Mouse (Mus musculus) spleen, postnatal 36 days (tissue): ENCODE data around the gene Wnt4.

Source experiments
- DNase-seq, 2 experiments: peaks; one replicate each; pipeline ENCODE4 v3.0.0; 2022; ENCODE audit warnings: low spot score in 2 of 2, mixed read lengths in 1 of 2

Wnt4 gene

DNA sequence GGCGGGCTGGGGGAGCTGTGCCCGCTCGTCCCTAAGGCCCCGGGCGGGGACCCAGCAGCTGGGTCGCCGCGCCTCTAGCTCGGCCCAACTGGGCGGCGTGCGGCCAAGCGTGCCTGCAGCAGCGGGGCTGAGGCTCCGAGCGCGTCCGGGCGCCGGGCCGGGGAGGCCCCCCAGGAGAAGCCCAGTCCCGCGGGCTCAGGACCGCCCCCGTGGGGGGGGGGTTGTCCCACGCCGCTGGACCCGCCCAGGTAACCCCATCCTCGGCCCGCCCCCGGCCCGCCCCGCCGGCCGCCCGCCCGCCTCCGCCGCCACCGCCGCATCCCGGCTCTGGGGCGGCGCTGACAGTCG, at the start of gene Wnt4:
Gene Wnt4, plus strand, starts transcription at position 324 of the 348 bp plus-strand sequence.
- DNase-seq = no peak

DNA sequence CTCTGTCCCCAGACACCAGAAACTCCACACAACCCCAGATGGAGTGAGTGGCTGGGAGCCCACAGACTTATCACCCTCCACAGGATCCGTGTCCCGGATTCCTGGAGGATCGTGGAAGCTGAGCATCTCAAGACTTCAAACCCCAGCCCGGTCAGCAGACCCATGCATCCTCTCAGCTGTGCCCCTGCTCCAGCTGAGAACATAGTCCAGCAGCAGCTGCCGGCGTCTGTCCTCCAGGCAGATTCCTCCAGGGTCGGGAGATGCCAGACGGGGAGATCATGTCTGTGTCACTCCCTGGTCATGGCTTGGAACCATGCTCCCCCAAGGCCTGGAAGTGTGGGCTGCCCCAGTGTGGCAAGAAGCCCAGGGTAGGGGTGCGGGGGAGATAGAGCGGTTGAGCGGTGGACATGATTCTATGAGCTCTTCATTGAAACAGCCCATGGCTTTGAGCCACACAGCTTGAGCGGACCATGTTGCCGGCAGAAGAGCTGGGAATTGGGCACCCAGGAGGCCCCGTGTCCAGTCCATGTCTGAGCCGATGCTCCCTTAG, 48.6 kb upstream of the Wnt4 start:
- DNase-seq = peak in 1 of 2 experiments; percentile 21

DNA sequence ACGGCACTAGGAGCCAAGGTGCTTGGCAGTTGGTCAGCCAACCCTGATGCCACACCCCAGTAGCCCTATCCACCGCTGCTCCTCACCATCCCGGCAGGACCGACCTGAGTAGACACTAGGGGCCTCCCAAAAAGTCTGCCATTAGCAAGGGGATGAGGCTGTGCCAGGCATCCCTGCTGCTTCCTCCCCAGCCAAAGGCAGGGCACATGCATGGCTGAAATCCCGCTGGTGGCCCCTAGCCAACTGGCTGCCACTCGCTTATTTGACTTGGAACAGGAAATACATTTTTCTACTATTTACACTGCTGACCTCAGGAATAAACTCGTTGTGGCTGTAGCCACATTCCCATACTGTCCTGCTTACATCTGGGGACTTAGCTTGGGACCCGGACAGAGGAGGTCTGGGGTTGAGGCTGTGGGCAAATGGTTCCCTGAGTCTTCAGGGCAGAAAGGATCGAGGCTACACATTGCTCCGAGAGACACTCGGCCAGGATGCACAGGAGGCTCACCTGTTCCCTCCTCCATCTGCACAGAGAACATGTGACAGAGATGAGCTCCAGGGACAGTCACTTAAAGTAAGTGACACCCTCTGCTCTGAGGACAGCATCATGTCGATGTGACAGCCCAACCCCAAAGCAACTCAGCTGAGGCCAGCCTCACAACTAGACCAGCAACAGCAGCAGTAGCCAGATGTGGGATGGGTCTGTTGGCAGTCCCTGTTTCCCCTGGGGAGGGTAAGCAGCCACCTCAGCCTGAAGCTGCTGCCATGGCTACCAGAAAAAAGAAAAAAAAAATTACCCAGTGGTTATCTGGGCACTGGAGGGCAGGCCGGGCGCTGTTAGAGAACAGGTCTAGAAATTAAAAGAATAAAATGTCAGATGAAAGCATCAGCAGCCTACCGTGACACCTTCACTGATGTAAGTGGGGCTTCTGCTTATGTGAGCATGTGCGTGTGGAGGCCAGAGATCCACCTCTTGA, 45.5 kb upstream of the Wnt4 start:
- no peak for DNase-seq

DNA sequence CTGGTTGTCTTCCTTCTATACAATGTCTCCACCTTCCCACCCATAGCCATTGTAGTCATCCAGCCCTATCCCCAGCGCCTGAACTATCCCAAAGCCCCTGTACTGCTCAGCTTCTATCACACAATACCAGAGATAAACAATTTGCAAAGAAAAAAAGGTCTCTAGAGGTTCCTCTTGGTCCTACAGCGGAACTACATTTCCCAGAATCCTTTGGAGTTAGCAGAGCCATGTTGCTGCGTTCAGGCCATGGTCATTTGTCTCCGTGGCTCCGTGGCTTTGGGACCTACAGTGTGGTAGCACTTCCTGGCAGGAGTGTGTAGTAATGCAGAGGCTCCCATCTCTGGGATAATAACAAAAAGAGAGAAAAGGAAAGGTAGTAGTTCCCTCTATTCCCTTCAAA, 43.7 kb upstream of the Wnt4 start:
- no peak for DNase-seq

DNA sequence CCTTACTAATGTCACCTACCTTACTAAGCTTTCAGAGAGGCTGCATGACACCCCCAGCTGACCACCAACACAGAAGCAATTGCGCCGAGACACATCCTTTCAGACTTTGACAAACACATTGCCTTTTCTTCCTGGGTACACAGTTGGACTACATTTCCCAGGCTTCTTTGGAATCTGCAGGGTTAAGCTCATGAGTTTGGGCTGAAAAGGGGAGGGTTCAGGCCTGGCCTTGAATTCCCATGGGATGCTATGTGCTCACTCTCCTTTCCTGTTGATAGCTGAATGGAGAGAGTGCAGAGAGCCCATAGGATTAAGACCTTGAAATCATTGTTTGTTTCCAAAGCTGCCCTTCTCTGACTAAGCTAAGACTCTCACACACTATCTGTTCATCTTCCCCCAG, 42.8 kb upstream of the Wnt4 start:
- no peak for DNase-seq

DNA sequence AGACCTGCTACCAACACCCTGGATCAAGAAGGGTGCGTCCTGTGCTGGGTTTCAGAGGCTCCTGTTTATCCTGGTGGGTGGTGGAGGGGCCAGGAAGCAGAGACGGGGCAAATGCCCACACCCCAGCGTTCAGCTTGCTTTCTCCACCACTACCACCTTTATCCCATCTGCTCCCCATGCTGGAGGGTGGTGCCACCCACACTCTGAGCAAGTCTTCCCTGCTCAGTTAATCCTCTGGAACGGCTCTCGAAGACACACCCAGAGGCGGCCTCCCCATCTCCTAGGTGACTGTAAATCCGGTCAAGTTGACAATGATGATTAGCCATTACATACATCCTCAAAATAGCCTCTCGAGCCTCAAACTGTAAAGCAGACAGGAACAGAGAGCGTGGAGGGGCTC, 41.9 kb upstream of the Wnt4 start:
- DNase-seq = no peak

DNA sequence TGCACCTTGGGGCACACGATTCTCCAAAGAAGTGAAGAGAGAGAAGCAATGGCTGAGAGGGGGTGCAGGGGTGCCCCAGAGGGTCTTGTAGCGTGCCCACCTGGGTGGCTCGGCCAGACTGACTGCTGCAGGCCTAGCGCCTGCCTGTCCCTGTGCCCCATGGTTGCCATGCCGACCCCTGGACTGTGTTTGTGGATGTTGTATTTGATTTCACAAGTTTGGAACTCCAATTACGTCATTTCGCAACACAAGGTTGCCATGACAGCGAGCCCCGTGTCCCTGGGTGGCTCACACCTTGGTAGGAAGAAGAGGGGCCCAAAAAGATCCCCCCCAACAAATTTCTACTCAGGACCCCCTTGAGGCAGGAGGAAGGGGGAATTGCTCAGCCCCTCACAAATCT, 32.4 kb upstream of the Wnt4 start:
- no peak for DNase-seq

DNA sequence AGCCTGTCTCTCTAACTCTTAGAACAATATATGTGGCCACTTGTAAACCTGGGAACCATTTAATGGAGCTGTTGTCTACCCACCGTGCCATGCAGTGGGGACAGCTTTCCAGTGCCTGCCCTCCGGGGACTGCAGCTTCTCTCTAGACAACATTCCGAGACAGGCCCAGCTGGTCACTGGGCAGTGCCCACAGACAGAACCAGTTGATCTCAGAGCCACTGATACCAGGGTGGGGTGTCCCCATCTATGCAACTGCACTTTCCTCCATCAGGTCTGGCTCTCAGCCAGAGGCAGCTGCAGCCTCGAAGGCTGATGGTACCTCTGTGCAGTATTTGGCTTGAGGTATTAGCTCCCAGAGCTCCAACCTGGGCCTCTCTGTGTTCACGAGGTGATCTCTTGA, 27.0 kb upstream of the Wnt4 start:
- no peak for DNase-seq

DNA sequence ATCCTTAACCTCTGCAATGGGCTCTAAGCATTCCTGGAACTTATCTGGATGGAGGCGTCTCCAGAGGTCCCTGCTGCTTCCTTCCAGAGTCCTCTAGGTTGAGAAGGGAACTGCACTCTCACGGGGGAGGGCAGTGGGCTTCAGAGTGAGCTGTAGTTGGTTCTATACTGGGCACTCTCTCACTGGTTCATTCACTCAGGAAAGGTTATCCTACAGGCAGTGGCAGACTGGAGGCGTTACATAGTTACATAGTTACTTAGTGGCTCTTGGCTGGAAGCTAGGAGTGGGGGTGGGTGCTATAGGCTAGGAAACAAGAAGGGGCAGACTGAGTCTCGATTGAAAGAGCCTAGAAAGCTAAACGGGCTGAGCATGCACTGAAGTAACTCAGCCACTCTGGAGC, 26.4 kb upstream of the Wnt4 start:
- DNase-seq = no peak

DNA sequence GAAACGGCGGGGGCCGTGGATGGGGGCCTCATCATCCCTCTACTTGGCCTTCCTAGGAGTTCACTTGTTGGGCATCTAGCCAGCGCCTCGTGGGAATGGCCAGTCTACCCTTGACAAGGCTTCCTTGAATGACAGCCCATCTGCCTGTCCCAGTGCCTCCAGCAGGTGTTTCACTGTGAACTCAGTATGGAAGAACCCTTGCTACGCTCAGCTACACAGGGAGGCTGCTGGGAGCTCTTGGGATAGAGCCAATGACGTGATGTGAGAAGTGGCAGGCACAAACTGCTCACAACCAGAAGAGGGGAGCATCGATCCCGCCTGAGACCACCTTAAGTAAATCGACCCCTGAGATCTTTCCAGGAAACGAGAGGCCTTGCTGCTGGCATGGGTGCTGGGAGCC, 23.7 kb upstream of the Wnt4 start:
- DNase-seq = no peak

DNA sequence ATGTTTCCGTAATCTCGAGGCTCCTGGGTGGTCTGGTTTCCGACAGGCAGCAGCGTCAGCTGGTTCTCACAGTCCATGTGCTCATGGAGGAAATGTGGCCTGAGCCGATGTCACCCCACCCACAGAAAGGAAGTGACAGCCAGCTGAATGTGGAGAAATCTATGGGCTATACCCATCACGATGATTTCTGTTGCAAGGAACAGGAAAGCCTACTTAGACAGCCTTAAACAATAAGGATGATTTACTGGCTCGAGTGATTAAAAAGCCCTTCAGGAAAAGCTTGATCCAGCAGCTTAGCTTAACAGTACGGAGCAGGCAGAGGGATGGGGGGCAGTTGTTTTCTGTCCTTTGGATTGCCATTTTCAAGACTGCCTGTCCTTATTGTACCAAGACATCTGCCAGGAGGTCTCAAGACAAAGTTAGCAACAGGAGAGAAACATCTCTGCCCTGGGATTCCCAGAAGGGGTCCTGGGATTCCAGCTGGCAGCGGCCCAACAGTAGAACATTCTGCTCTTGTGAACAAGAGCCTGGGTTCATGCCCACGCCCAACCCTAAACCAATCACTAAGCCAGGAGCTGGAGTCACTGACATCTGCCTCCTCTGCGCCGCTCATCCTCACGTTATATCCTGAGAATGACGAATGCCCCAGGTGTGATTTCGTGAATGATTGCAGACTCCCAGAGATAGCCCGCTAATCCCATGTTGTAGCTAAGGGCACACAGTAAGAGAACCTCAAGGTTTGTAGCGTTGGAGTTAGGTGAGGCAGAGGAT, 22.9 kb upstream of the Wnt4 start:
- no peak for DNase-seq

DNA sequence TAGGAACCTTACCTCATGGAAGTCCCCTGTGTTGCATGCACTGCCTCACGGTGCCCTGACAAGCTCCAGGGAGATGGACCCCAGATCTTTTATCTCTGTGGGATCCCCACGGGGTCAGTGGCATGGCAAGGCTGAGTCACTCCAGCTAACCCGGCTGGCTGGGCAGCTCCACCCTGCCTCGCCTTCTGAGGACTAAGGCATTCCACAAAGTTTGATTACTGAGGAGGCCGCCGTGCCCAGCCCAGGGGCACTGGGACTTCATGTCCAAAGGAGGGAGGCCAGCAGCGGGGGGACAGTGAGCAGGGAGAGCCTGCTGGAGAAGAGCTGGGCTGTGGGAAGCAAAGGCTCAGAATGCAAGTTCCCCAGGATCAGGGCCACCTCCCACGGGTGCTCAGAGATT, 21.7 kb upstream of the Wnt4 start:
- DNase-seq = no peak

DNA sequence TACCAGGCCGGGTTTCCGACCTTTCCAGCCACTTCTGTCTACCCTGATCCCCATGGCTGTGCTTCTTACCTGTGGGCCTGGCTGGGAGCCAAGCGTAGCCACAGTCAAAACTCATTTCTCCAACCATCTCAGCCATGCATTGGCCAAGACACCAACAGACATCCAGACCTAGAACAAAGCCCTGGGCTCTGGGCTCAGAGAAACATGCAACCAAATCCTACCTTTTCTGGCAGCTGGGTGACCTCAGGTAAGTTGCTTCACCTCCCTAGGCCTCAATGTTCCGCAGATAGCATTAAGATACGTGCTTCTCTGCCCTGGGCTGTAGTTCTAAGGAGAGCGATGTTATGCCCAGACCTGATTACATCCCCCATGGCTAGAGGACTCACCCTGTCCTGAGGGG, 15.5 kb upstream of the Wnt4 start:
- DNase-seq = no peak

DNA sequence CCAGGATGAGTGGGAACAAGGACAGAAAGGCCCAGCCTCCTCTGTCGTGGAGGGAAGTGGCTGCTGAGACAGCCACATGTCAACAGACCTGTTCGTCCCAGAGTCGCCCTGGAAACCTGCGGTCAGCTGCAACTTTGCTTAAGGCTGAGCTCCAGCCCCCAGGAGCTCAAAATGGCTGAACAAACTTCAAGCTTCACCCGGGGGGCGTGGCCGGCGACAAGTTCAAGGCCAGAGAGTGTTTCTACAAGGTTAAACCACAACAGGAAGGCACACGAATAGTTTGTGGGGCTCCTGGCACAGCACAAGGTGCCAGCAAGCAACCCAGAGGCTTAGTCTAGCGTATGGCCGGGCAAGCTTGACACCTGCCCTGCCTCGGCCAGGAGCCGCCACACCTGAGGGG, 13.2 kb upstream of the Wnt4 start:
- DNase-seq = no peak

DNA sequence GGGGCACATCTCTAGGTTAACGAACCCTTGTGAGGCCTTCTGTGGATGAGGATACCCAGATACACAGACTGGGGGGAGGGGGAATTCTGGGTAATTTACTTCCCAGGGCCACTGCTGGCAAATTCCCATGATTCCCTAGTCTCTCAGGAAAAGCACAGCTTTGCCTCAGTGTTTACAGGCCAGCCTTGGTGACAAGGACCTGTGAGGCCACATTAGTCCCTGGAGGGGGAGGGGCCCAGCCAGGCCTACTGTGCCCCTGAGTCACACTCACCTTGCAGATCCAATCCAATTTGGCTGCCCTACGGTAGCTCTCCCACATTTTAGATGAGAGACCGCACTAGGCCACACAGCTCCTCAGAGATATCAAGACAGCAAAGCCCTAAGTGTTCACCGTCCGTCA, 12.2 kb upstream of the Wnt4 start:
- no peak for DNase-seq

DNA sequence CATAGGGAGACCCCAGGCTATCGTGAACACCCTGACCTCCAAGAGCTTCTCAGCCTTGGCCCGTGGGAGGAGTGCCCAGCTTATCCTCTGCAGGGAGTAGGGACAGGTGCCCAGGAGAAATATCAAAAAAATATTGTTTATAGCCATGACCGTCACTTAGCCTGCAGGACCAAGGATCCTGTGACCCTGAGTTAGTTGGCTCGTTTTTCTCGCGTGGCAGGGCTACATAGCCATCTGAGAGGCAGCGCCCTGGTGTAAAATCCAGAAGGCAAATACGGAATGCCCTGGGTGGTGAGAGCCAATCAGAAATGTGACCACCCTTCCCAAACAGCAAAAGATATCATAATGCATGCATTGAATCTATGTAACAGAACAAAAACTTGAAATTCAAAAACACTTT, 8.7 kb upstream of the Wnt4 start:
- no peak for DNase-seq

DNA sequence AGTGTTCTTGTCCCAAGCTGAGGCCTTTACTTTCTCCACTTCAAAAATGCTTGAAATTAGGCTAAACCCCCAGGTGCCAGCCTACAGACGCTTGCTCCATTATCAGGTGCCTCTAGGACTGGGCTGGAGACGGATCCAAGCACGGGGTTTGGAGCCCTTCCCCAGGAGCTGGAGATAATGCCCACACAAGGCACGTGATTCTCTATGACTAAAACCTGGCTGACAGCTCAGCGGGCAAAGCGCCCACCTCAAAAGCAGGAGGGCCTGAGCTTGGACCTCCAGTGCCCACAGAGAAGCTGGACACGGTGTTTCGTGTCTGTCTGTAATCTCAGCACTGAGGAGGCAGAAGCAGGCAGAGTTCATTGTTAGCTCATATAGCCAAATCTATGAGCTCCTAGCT, 5.4 kb upstream of the Wnt4 start:
- DNase-seq = no peak

DNA sequence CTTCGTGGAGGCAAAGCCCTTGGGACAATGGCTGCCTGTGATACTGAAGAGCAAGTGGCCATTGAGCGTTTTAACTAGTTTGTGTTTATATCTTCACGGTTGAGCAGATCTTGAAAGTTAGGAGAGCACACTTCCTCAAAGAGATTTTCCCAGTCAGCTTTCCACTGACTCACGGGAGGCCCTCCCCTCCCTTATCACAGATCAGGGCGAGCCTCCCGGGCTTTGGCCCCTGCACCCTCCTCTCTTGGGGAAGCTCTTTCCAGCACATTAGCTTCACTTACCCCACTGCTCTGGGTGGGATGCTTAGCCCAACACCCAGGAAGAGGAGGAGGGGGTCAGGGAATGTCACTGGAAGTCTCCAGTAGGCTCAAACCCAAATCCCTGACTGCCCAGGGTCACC, 3.0 kb upstream of the Wnt4 start:
- no peak for DNase-seq

DNA sequence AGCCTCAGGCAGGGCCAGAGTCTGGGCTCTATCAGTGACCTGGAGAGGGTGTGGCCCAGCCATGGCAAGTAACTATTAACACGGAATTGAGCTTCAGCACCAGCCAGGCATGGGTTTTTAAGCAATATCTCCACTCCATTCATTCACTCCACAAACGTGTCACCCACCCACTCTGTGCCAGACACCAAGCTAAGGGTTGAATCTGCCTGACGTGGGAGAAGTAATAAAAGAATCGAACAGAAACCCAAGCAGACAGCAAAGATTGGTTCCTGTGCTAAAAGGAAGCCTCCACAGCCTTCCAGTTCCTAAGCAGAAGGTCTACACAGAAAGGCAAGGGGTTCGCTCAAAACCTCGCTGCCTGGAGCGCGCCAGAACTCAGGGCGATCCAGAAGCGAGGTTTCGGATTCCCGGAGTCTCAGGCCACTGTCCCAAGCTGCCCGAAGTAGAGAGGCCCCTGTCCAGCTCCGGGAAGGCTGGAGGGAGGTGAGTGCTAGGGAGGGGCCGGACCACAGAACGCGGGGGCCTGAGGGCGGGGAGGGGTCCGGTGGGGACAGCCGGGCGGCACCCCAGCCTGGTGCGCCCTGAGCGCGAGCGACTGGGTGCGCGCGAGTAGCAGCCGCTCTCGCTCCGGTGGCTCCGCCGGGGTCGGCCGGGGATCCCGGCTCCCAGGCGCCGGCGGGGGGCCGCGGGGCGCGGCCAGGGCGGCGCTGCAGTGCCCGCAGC, 685 bp upstream of the Wnt4 start:
- no peak for DNase-seq

DNA sequence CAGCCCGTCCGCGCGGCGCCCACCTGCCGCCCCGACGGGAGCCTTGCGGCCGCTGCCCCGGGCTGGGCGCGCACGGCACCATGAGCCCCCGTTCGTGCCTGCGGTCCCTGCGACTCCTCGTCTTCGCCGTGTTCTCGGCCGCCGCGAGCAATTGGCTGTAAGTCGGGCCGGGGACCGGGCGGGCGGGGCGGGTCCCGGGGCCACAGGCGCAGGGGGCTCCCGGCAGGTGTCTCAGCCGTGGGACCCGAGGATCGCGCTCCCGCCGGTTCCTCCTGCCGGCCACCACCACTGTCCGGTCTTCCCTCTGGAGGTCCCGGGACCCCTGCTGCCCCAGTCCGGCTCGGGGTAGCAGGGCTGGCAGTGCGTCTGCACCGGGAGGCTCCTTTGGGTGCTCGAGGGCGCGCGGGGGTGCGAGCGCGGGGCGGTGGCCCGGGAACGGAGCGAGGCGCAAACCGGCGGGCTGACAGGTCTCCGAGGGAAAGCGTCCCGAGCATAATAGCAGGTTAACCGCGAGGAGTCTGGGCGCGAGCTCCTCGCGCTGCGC, 383 bp downstream of the Wnt4 start:
- no peak for DNase-seq

DNA sequence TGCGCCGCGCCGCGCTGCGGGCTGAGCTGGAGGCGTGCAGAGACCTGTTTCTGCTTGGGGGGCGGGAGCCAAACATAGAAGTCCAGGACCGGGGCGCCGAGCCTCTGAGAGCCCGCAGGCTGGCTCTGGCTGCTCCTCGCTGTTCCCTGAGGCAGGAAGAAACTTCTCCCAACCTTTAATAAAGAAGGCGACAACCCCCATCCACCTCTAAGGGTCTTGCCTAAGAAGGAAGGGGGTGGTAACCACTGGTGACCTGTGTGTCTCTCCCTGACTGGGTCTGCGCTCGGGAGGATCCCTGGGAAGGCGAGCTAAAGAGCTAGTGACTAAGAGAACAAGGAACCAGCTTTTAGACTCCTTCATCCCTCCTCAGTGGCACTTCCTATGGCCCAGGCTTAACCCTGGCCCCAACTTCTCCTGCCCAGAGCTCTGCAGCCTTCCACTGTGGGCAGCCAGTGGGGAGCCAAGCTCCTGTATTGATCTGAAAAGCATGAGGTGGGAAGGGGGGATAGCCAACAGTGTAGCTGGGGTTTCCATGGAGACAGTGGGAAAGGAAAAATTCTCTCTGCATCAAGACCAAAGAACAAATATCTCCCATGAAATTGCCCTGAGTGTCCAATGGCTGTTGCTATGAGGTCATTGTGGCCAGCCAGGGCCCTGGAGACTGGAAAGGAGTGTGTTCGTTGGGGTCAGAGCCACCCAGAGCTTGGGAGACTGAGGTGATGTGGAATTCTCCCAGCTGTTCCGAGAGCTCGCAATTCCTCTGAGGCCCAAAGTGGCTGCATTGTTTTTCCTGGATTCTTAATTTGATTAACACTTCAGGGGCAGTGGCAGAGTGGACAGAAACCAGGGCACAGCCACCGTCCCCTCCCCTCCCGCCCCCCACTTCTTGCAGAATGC, 1.1 kb downstream of the Wnt4 start:
- no peak for DNase-seq
